Mouse (Mus musculus) liver, embryonic 12.5 days (tissue): ENCODE results near the gene A830005F24Rik. TPM values are rescaled to one million over a fixed set of nuclear protein-coding genes. Genes with fewer than 3 reads are reported as not detected.

Experiments used
- ATAC-seq: fragments of 200-750 bp; cut with Nextera tagmentation; 2 replicates; pipeline ENCODE4 v1.8.0; 2017; ENCODE audit warnings: moderate number of reproducible peaks, mild to moderate bottlenecking, moderate library complexity
- H3K27ac ChIP-seq: fragments of 300-500 bp; sonication (generic); 2 replicates; pipeline ENCODE4 v1.5.1; 2016; ENCODE audit warnings: mild to moderate bottlenecking
- H3K27me3 ChIP-seq: fragments of 300-500 bp; sonication (generic); replicated peaks from 2 replicates; pipeline ENCODE4 v1.6.1; 2016; ENCODE audit warnings: mild to moderate bottlenecking, moderate library complexity
- H3K36me3 ChIP-seq: fragments of 300-500 bp; sonication (generic); 2 replicates; pipeline ENCODE4 v1.6.1; 2016; ENCODE audit warnings: mild to moderate bottlenecking, moderate library complexity
- H3K4me1 ChIP-seq: fragments of 300-500 bp; sonication (generic); 2 replicates; pipeline ENCODE4 v1.6.1; 2016
- H3K4me2 ChIP-seq: fragments of 300-500 bp; sonication (generic); 2 replicates; pipeline ENCODE4 v1.6.1; 2016; ENCODE audit warnings: mild to moderate bottlenecking, moderate library complexity
- H3K4me3 ChIP-seq: fragments of 300-500 bp; sonication (generic); 2 replicates; pipeline ENCODE4 v1.5.1; 2016; ENCODE audit warnings: mild to moderate bottlenecking, moderate library complexity
- H3K9ac ChIP-seq: fragments of 300-500 bp; sonication (generic); 2 replicates; pipeline ENCODE4 v1.6.1; 2016; ENCODE audit warnings: mild to moderate bottlenecking, moderate library complexity
- H3K9me3 ChIP-seq: fragments of 300-500 bp; sonication (generic); replicated peaks from 2 replicates; pipeline ENCODE4 v1.6.1; 2016; ENCODE audit warnings: mild to moderate bottlenecking, moderate library complexity
- WGBS: fragments of 180-500 bp; shearing (Covaris S2); methylation state at CpG from one replicate; pipeline ENCODE4 v1.1.7; 2016; ENCODE audit not compliant: insufficient replicate concordance; 5-methylcytosine and 5-hydroxymethylcytosine counted together
- microRNA counts: library from miRNA; unstranded; fragments of <30 nt; microRNA quantifications from one replicate; lab custom pipeline; 2017
- microRNA-seq: library from miRNA; unstranded; fragments of <30 nt; microRNA quantifications from one replicate; pipeline ENCODE4, GENCODE M21; 2017
- polyA plus RNA-seq: library from polyadenylated mRNA; unstranded; fragments of >200 nt; fragmentation: Nextera tagmentation; extraction: Ambion mirVana; gene quantifications from 2 replicates; pipeline ENCODE4 v1.2.1, GENCODE M21; 2016

A830005F24Rik gene
- polyA plus RNA-seq, 1 experiment from 2014 or later, result 0.32 TPM

DNA sequence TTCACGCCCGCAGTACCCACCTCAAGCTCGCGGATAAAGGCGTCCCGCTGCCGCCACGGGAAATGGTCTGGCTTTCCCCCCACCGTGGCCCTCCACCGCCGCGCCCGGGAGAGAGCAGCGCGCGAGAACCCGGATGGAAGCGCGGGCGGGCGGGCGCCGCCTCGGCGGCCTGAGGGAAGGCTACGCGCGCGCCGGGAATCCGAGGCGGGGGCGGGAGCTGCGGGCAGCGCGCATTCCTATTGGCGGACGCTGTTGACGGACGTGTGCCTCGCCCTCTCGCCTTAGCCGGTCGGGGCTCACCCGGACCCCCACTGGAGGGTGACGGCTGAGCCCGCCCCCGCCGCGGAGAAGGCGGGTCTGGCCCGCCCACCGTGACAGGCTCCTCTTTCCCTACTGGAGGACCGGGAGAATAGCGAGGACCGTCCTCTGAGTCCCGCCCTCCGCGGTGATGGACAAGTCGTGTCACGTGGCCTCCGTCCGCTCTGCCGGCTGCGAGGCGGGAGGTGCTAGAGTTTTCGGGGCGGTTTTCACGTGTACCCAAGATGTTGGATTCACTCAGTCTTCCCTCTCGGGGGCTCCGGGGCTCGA lies 33.1 kb downstream of the A830005F24Rik start:
- no peaks in the 10 kb centered on the region for H3K9me3 ChIP-seq
- H3K36me3 ChIP-seq, result no peaks in the 10 kb centered on the region
- H3K4me2 ChIP-seq, result peak overlapping the region; percentile 74
- H3K4me1 ChIP-seq, result peaks cover 33% of the 10 kb centered on the region
- 0% methylated on average over 64 of the region's 72 CpGs for WGBS
- peak overlapping the region; percentile 93 for H3K4me3 ChIP-seq
- no peaks in the 10 kb centered on the region for H3K27me3 ChIP-seq
- H3K9ac ChIP-seq, result peak overlapping the region; percentile 97
- H3K27ac ChIP-seq, result peak overlapping the region; percentile 98
- ATAC-seq, result peak; percentile 96

DNA sequence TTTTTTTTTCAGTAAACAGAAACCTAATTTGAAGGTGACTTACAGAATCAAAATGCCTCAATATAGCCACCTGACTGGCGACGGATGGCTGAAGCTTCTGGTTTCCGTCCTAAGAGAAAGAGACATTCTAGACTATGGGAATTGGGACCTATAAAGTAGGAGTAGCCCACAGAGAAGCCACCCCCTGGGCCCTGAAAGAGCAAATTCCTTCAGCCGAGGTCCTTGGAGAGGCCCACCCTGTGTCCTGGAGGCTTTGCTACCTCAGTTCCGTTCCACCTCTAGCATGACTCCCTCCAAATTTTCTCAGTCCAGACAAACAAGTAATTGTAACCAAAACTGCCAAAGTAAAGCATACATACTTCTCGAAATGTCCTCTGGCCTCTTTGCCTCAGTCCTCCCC lies 34.3 kb downstream of the A830005F24Rik start:
- ATAC-seq, result no peak
- H3K27ac ChIP-seq, result no peak overlapping the region
- WGBS, result 90% methylated on average over 6 of the region's 6 CpGs

DNA sequence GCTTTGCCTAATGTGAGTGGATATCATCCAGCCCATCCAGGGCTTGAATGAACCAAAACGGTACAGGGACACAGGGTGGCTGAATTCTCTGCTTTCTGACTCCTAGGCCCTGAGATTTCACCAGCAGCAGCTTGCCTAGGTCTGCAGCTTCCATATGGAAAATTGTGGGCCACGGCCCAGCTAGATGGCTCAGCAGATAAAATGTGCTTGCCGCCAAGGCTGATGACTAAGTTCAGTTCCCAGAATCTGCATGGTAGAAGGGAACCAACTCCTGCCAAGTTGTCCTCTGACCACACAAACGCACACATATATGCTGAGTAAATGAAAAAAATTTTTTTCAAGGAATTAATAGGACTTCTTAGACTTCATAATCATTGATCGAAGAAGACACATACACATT lies 34.9 kb downstream of the A830005F24Rik start:
- Histone ChIP-seq H3K9me3 (no peaks in the 10 kb centered on the region), H3K4me2 (no peak overlapping the region), H3K27me3 (no peaks in the 10 kb centered on the region), H3K9ac (no peak overlapping the region), H3K4me1 (peaks cover 23% of the 10 kb centered on the region), H3K36me3 (no peaks in the 10 kb centered on the region), H3K4me3 (no peak overlapping the region), H3K27ac (no peak overlapping the region)
- no peak for ATAC-seq
- WGBS, result 79% methylated on average over 5 of the region's 5 CpGs

More for the DNA sequence above, 34.3 kb downstream of the A830005F24Rik start:
- peaks cover 26% of the 10 kb centered on the region for H3K4me1 ChIP-seq
- H3K4me2 ChIP-seq, result no peak overlapping the region
- H3K4me3 ChIP-seq, result no peak overlapping the region
- no peak overlapping the region for H3K9ac ChIP-seq
- no peaks in the 10 kb centered on the region for H3K9me3 ChIP-seq
- no peaks in the 10 kb centered on the region for H3K36me3 ChIP-seq
- no peaks in the 10 kb centered on the region for H3K27me3 ChIP-seq

DNA sequence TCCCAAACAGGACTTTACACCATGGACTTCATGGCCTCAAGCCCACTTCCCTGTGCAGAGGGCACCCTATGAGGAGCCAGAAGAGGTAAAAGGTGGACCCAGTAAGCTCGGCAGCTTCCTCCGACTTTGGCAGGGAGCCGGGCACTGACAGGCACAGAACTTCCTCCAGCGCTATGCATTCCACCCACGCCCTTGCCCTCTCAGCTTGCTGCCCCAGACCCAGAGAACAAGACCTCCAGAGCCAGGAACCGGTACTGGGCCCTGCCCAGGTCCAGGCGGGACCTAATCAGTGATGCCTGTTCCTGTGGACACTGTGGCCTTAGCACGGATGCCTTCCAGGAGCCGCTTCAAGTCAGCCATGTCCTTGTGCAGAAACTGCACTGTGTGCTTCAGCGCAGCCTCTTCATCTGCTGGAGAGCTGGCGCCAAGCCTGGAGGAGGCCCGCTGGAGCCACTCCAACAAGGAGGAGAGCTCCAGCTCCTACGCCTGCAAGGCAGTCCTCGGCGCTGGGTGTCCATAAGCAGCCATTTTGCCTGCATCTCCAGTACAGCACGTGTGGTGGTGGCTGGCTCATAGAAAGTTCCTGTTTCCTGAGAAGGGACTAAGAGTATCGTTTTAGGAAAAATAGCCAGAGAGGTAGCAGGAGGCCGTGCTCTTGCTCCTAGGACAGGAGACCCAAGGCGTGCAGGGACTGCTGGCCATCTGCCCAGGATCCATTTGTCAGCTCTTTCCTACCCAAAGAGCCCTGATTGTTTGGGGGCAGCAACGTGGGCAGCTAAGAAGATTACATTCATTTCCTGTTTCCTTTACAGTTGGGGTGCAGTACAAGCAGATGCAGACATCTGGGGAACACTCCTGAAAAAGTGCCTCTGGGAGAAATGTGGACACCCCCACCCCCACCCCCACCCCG lies 39.1 kb downstream of the A830005F24Rik start:
- Histone ChIP-seq H3K9ac (no peak overlapping the region), H3K27ac (peak overlapping the region; percentile 49), H3K36me3 (no peaks in the 10 kb centered on the region), H3K27me3 (no peaks in the 10 kb centered on the region), H3K9me3 (no peaks in the 10 kb centered on the region), H3K4me1 (no peaks in the 10 kb centered on the region; the same call in 1 of the 2 replicates), H3K4me2 (no peak overlapping the region; the same call in 1 of the 2 replicates), H3K4me3 (no peak overlapping the region)
- 0 out of 2 replicates have a peak, but pooled peaks have one; percentile 37 for ATAC-seq
- 56% methylated on average over 21 of the region's 21 CpGs for WGBS

DNA sequence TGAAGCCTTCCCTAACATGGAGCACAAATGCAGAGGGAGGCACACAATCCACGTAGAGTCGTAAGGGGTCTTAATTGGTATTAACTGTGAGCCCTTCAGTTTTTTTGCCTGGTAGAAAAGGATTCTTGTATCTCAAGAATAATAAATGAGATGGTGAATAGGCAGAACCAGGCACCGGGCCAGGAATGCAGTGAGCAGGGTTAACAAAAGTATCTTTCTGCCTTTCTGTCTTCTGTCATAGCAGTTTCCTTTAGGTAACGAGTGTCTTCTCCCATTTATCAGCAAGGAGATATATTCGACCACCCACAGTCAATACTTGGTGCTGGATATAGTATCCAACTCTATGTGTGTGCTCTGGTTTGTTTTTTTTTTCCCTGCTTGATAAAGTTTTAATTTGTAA lies 40.1 kb downstream of the A830005F24Rik start:
- no peak overlapping the region for H3K4me2 ChIP-seq
- no peaks in the 10 kb centered on the region for H3K36me3 ChIP-seq
- H3K27ac ChIP-seq, result 0 out of 2 replicates have a peak overlapping the region, but pooled peaks have one; percentile 1
- WGBS, result 63% methylated on average over 5 of the region's 5 CpGs
- H3K9me3 ChIP-seq, result no peaks in the 10 kb centered on the region; the same call in 1 of the 2 replicates
- no peak for ATAC-seq
- no peak overlapping the region for H3K4me3 ChIP-seq
- H3K27me3 ChIP-seq, result no peaks in the 10 kb centered on the region
- H3K4me1 ChIP-seq, result no peaks in the 10 kb centered on the region; the same call in 1 of the 2 replicates
- no peak overlapping the region for H3K9ac ChIP-seq

DNA sequence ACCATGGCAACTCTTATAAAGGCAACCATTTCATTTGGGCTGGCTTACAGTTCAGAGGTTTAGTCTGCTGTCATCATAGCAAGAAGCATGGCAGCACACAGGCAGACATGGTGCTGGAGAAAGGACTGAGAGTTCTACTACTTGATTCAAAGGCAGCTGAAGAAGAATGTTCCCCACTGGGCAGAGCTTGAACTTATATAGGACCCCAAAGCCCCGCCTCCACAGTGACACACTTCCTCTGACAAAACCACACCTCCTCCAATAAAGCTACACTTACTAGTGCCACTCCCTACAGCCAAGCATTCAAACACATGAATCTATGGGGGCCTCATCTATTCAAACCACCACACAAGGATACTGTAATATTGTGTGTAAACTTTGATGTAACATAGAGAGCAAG lies 41.2 kb downstream of the A830005F24Rik start:
- H3K4me3 ChIP-seq, result no peak overlapping the region
- H3K36me3 ChIP-seq, result no peaks in the 10 kb centered on the region
- ATAC-seq, result no peak
- no peaks in the 10 kb centered on the region for H3K27me3 ChIP-seq
- no peaks in the 10 kb centered on the region; the same call in 1 of the 2 replicates for H3K4me1 ChIP-seq
- H3K27ac ChIP-seq, result no peak overlapping the region
- H3K9ac ChIP-seq, result no peak overlapping the region
- no peak overlapping the region for H3K4me2 ChIP-seq
- WGBS, result 61% methylated on average over 1 of the region's 1 CpGs
- no peaks in the 10 kb centered on the region; the same call in 1 of the 2 replicates for H3K9me3 ChIP-seq

DNA sequence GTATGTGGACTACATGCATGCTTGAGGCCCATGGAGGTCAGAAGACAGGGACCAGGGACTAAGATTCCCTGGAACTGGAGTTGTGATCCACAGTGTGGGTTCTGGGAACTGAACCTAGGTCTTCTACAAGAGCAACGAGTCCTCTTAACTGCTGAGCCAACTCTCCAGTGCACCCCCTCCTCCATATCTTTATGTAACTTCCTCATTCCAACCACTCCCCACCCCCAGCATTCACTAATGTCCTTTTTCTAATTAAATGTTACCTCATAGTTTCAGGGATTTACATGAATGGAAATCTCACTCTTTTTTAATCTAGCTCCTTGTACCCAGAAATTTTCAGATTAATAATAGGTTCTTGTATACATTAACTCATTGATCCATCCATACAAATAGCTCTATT lies 42.6 kb downstream of the A830005F24Rik start:
- Histone ChIP-seq H3K9ac (no peak overlapping the region), H3K9me3 (no peaks in the 10 kb centered on the region; the same call in 1 of the 2 replicates), H3K4me1 (no peaks in the 10 kb centered on the region; the same call in 1 of the 2 replicates), H3K27me3 (no peaks in the 10 kb centered on the region), H3K36me3 (no peaks in the 10 kb centered on the region), H3K27ac (no peak overlapping the region), H3K4me2 (no peak overlapping the region), H3K4me3 (no peak overlapping the region)
- ATAC-seq, result no peak
- WGBS, result 23% methylated on average over 1 of the region's 1 CpGs

DNA sequence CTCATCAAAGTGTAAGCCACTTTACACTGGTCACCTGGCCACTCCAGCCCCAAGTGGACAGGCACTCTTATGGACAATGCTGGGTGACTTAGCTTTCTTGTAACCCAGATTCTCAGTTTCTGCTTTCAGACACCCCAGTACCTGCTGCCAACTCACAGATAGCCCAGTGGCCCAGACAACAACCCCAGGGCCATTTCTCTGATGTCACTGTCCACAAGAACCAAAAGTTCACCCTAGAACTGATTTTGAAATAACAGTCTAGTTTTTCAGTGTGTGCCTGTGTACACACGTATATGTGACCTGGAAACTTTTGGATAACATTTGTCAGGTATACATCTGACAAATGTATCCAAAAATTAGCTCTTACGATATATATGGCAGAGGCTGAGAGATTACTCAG lies 48.1 kb downstream of the A830005F24Rik start:
- Histone ChIP-seq H3K27me3 (no peaks in the 10 kb centered on the region), H3K27ac (no peak overlapping the region), H3K4me1 (no peaks in the 10 kb centered on the region), H3K9me3 (no peaks in the 10 kb centered on the region; the same call in 1 of the 2 replicates), H3K4me2 (no peak overlapping the region), H3K9ac (no peak overlapping the region), H3K4me3 (no peak overlapping the region), H3K36me3 (no peaks in the 10 kb centered on the region)
- 73% methylated on average over 2 of the region's 2 CpGs for WGBS
- no peak for ATAC-seq

DNA sequence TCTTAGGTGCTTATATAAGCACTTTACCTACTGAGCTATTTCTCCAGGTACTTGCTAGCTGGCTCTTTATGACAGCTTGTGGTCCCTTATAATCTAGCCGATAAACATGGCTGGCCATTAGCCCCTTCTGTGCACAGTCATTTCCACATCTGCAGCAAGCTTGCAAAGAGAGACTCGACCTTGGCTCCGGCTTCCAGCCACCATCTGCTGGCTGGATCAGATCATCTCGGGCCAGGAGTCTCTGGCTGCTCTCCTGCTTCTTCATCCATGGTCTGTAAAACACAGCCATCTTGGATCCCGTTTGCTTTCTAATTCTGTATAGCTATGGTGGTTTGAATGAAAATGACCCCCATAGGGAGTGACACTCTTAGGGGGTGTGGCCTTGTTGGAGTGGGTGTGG lies 49.0 kb downstream of the A830005F24Rik start:
- no peaks in the 10 kb centered on the region for H3K27me3 ChIP-seq
- H3K9ac ChIP-seq, result no peak overlapping the region
- no peak overlapping the region for H3K4me2 ChIP-seq
- H3K9me3 ChIP-seq, result no peaks in the 10 kb centered on the region; the same call in 1 of the 2 replicates
- no peaks in the 10 kb centered on the region for H3K36me3 ChIP-seq
- no peak for ATAC-seq
- H3K4me1 ChIP-seq, result no peaks in the 10 kb centered on the region
- no peak overlapping the region for H3K27ac ChIP-seq
- WGBS, result 76% methylated on average over 5 of the region's 5 CpGs
- H3K4me3 ChIP-seq, result no peak overlapping the region

MicroRNAs encoded within 50 kb of the gene (microRNA counts, 519-probe panel; counts per million panel counts)
- 582 counts per million, percentile 70 among the panel's probes with 10 or more counts for microRNA mmu-let-7a (lab: Ali Mortazavi, UCI)
- 6,840 counts per million, percentile 95 among the panel's probes with 10 or more counts for microRNA mmu-let-7d (lab: Ali Mortazavi, UCI)
- 4,887 counts per million, percentile 85 among the panel's probes with 10 or more counts for microRNA mmu-let-7f (lab: Ali Mortazavi, UCI)

Small RNA genes within 50 kb of the gene (microRNA-seq; reads per million reads assigned to microRNA genes)
- gene Gm24111 (not detected), gene Mirlet7a-1 (99.5 reads per million, percentile 47 among the genes with 10 or more reads in this experiment), gene Mirlet7d (3,276 reads per million, percentile 85 among the genes with 10 or more reads in this experiment), gene Mirlet7f-1 (not detected)

Other genes with a start within 250 kb of the A830005F24Rik start
- gene Zfp169, start 119 bp upstream of the A830005F24Rik start, polyA plus RNA-seq, result 1.6 and 2.5 TPM in 2 replicates
- 1.2 and 1.4 TPM in 2 replicates for gene Ptpdc1, start 112.1 kb downstream of the A830005F24Rik start, polyA plus RNA-seq
- gene Barx1, start 149.4 kb downstream of the A830005F24Rik start, polyA plus RNA-seq, result 7.2 and 7.8 TPM in 2 replicates